8 mouse cellular contexts compared by ENCODE assay signal in genomic region chr4:134879410-134879981, GRCm38 (mm10). TPM values are rescaled to one million over a fixed set of nuclear protein-coding genes. Genes with fewer than 3 reads are reported as not detected.
DNase-seq lines count a peak whose midpoint lies in the region; ATAC-seq and TF ChIP-seq lines count a peak whose summit lies in the region.

No protein-coding gene starts in this region.

- TF ChIP-seq EP300 in MEL (IDR thresholded peaks at IDR 0.05; ENCODE audit: low read depth in 1 of 2, low read length in 2 of 2), result no peak

- no peaks in the 10 kb centered on the region for H3K27me3 ChIP-seq in MEL (ENCODE audit: control insufficient read depth in 1 of 2, insufficient read depth in 2 of 2, low read length in 2 of 2)
- H3K27me3 ChIP-seq in forebrain, postnatal 0 days (ENCODE audit: insufficient read depth, low read length), result no peaks in the 10 kb centered on the region
- no peaks in the 10 kb centered on the region for H3K27me3 ChIP-seq in hindbrain, embryonic 10.5 days (ENCODE audit: insufficient read depth, poor library complexity, severe bottlenecking)

- no peak overlapping the region for H3K27ac ChIP-seq in MEL (ENCODE audit: control insufficient read depth, low read depth, low read length)
- no peak overlapping the region for H3K27ac ChIP-seq in forebrain, postnatal 0 days (ENCODE audit: low read depth, low read length)
- H3K27ac ChIP-seq in hindbrain, embryonic 10.5 days, result no peak overlapping the region

- peak; percentile 28 to 80 (median 69) for TF ChIP-seq CTCF in MEL (IDR thresholded peaks at IDR 0.05 in 2 of 3, conservative IDR thresholded peaks at IDR 0.05 in 1 of 3; ENCODE audit: control insufficient read depth in 1 of 3, insufficient read depth in 1 of 3, low read depth in 2 of 3, low read length in 3 of 3, poor library complexity in 1 of 3, severe bottlenecking in 1 of 3)
- TF ChIP-seq CTCF in forebrain, postnatal 0 days (IDR thresholded peaks at IDR 0.05; ENCODE audit: low read depth), result peak; percentile 80

- H3K79me2 ChIP-seq in MEL (ENCODE audit: control insufficient read depth, insufficient read depth, low read length, poor library complexity), result no peaks in the 10 kb centered on the region

- no peak for TF ChIP-seq POLR2A in MEL (IDR thresholded peaks at IDR 0.05; ENCODE audit: control insufficient read depth in 1 of 2, insufficient read depth in 1 of 2, low read depth in 1 of 2, low read length in 2 of 2, poor library complexity in 1 of 2)

- peak; percentile 49 for TF ChIP-seq RAD21 in MEL (IDR thresholded peaks at IDR 0.05; ENCODE audit: low read depth, low read length)

- 0 out of 2 replicates have a peak, but pooled peaks have one; percentile 43 for ATAC-seq in forebrain, postnatal 0 days

- H3K4me1 ChIP-seq in MEL (ENCODE audit: control insufficient read depth in 1 of 2, insufficient read depth in 2 of 2, low read length in 2 of 2), result no peaks in the 10 kb centered on the region
- no peaks in the 10 kb centered on the region for H3K4me1 ChIP-seq in forebrain, postnatal 0 days (ENCODE audit: insufficient read depth)
- H3K4me1 ChIP-seq in hindbrain, embryonic 10.5 days (replicated peaks), result peaks cover 15% of the 10 kb centered on the region

- H3K9me3 ChIP-seq in MEL (replicated peaks; ENCODE audit: insufficient read depth, low read length), result no peaks in the 10 kb centered on the region
- no peaks in the 10 kb centered on the region for H3K9me3 ChIP-seq in forebrain, postnatal 0 days (ENCODE audit: low read length)
- H3K9me3 ChIP-seq in hindbrain, embryonic 10.5 days, result no peaks in the 10 kb centered on the region

- H3K4me2 ChIP-seq in forebrain, postnatal 0 days (ENCODE audit: low read depth), result peak overlapping the region; percentile 60

- WGBS in forebrain, postnatal 0 days, result 2% methylated on average over 17 of the region's 17 CpGs
- WGBS in hindbrain, embryonic 10.5 days, result 2% methylated on average over 17 of the region's 17 CpGs

- peak; percentile 35 for DNase-seq in MEL (ENCODE audit: low read depth, low spot score)
- peak; percentile 73 for DNase-seq in cerebellum, adult 8-10 months
- DNase-seq in forebrain, postnatal 0 days, result peak; percentile 75
- peak; percentile 71 for DNase-seq in hindbrain, embryonic 10.5 days (ENCODE audit: low spot score)
- peak; percentile 41 for DNase-seq in layer of hippocampus, adult 9-11 months
- DNase-seq in lung, postnatal 14 days, result peak; percentile 84
- DNase-seq in retina, adult 2 months (ENCODE audit: low read depth, low spot score), result peak; percentile 26
- DNase-seq in thymus, postnatal 36 days, result peak; percentile 64 to 71

- no peaks in the 10 kb centered on the region for H3K36me3 ChIP-seq in MEL (ENCODE audit: control insufficient read depth in 1 of 2, insufficient read depth in 2 of 2, low read length in 2 of 2)
- no peaks in the 10 kb centered on the region for H3K36me3 ChIP-seq in forebrain, postnatal 0 days (ENCODE audit: insufficient read depth)
- no peaks in the 10 kb centered on the region for H3K36me3 ChIP-seq in hindbrain, embryonic 10.5 days

- H3K4me3 ChIP-seq in MEL (ENCODE audit: control insufficient read depth in 1 of 2, insufficient read depth in 1 of 2, low read depth in 2 of 2, low read length in 2 of 2), result no peak overlapping the region
- peak overlapping the region; percentile 24 for H3K4me3 ChIP-seq in forebrain, postnatal 0 days (ENCODE audit: low read depth, low read length)
- H3K4me3 ChIP-seq in hindbrain, embryonic 10.5 days, result peak overlapping the region; percentile 48

- H3K9ac ChIP-seq in MEL (ENCODE audit: control insufficient read depth, low read depth, low read length, poor library complexity, severe bottlenecking), result no peak overlapping the region
- H3K9ac ChIP-seq in forebrain, postnatal 0 days, result 0 out of 2 replicates have a peak overlapping the region, but pooled peaks have one; percentile 14

TF ChIP-seq in MEL, 35 proteins besides CTCF, POLR2A, EP300 and RAD21:
- TF ChIP-seq ZKSCAN1 (IDR thresholded peaks at IDR 0.05; ENCODE audit: low read depth, low read length) (no peak), SMC3 (IDR thresholded peaks at IDR 0.05; ENCODE audit: low read depth, low read length) (peak; percentile 56)

RNA-seq across cellular contexts. Expression of gene Rhd, which starts 15.2 kb away (rescaled TPM):
- total RNA-seq in MEL (2012; rRNA removed), result 64.8 and 176 TPM in 2 replicates
- 10 to 100 TPM in 1 of 2 experiments, not detected in 1; 49.9 TPM for polyA plus RNA-seq in MEL (2012; ENCODE audit: insufficient read depth in 1 of 2, insufficient read length in 2 of 2, low read depth in 1 of 2, low replicate concordance in 2 of 2, missing spikeins in 1 of 2)
- 0.19 and 0.38 TPM in 2 replicates for total RNA-seq in forebrain, postnatal 0 days (2014; rRNA removed)
- polyA plus RNA-seq in forebrain, postnatal 0 days (2015; fragmentation: Nextera tagmentation; extraction: Ambion mirVana), result 0.14 and 0.70 TPM in 2 replicates
- polyA plus RNA-seq in hindbrain, embryonic 10.5 days (2016; fragmentation: Nextera tagmentation; extraction: Ambion mirVana), result 11.2 and 12.5 TPM in 2 replicates

RNA-seq across cellular contexts. Expression of gene Maco1, which starts 26.4 kb away (rescaled TPM):
- 22.2 and 25.6 TPM in 2 replicates for total RNA-seq in MEL (2012; rRNA removed)
- polyA plus RNA-seq in MEL (2012; ENCODE audit: insufficient read depth in 1 of 2, insufficient read length in 2 of 2, low read depth in 1 of 2, low replicate concordance in 2 of 2, missing spikeins in 1 of 2), result 10 to 100 TPM in 1 of 2 experiments, not detected in 1; 35.9 TPM
- total RNA-seq in forebrain, postnatal 0 days (2014; rRNA removed), result 84.2 and 103 TPM in 2 replicates
- polyA plus RNA-seq in forebrain, postnatal 0 days (2015; fragmentation: Nextera tagmentation; extraction: Ambion mirVana), result 55.1 and 78.4 TPM in 2 replicates
- polyA plus RNA-seq in hindbrain, embryonic 10.5 days (2016; fragmentation: Nextera tagmentation; extraction: Ambion mirVana), result 39.2 and 48.2 TPM in 2 replicates

RNA-seq across cellular contexts. Expression of gene Tmem50a, which starts 35.3 kb away (rescaled TPM):
- 58.5 and 64.7 TPM in 2 replicates for total RNA-seq in MEL (2012; rRNA removed)
- 100 to 1,000 TPM in 1 of 2 experiments, not detected in 1; 115 TPM for polyA plus RNA-seq in MEL (2012; ENCODE audit: insufficient read depth in 1 of 2, insufficient read length in 2 of 2, low read depth in 1 of 2, low replicate concordance in 2 of 2, missing spikeins in 1 of 2)
- total RNA-seq in forebrain, postnatal 0 days (2014; rRNA removed), result 165 and 174 TPM in 2 replicates
- polyA plus RNA-seq in forebrain, postnatal 0 days (2015; fragmentation: Nextera tagmentation; extraction: Ambion mirVana), result 200 and 248 TPM in 2 replicates
- polyA plus RNA-seq in hindbrain, embryonic 10.5 days (2016; fragmentation: Nextera tagmentation; extraction: Ambion mirVana), result 132 and 149 TPM in 2 replicates

RNA-seq across cellular contexts. Expression of gene Rsrp1, which starts 43.9 kb away (rescaled TPM):
- 58.1 and 59.5 TPM in 2 replicates for total RNA-seq in MEL (2012; rRNA removed)
- 100 to 1,000 TPM in 1 of 2 experiments, not detected in 1; 110 TPM for polyA plus RNA-seq in MEL (2012; ENCODE audit: insufficient read depth in 1 of 2, insufficient read length in 2 of 2, low read depth in 1 of 2, low replicate concordance in 2 of 2, missing spikeins in 1 of 2)
- total RNA-seq in forebrain, postnatal 0 days (2014; rRNA removed), result 93.3 and 95.4 TPM in 2 replicates
- 180 and 225 TPM in 2 replicates for polyA plus RNA-seq in forebrain, postnatal 0 days (2015; fragmentation: Nextera tagmentation; extraction: Ambion mirVana)
- 335 and 382 TPM in 2 replicates for polyA plus RNA-seq in hindbrain, embryonic 10.5 days (2016; fragmentation: Nextera tagmentation; extraction: Ambion mirVana)

RNA-seq across cellular contexts. Expression of gene Syf2, which starts 51.2 kb away (rescaled TPM):
- total RNA-seq in MEL (2012; rRNA removed), result 94.1 and 103 TPM in 2 replicates
- 100 to 1,000 TPM in 1 of 2 experiments, 10 to 100 TPM in 1; 94.6 to 165 TPM for polyA plus RNA-seq in MEL (2012; ENCODE audit: insufficient read depth in 1 of 2, insufficient read length in 2 of 2, low read depth in 1 of 2, low replicate concordance in 2 of 2, missing spikeins in 1 of 2)
- total RNA-seq in forebrain, postnatal 0 days (2014; rRNA removed), result 53.3 and 64.9 TPM in 2 replicates
- 75.0 and 84.9 TPM in 2 replicates for polyA plus RNA-seq in forebrain, postnatal 0 days (2015; fragmentation: Nextera tagmentation; extraction: Ambion mirVana)
- 67.6 and 75.2 TPM in 2 replicates for polyA plus RNA-seq in hindbrain, embryonic 10.5 days (2016; fragmentation: Nextera tagmentation; extraction: Ambion mirVana)

Comparison
In these comparisons a context has a peak if more than half of its experiments do, and no peak if none do; other contexts are left out.
1. DNase-seq: peak in every context shown above with its lines; median percentile 84 in lung, postnatal 14 days; 75 in forebrain, postnatal 0 days; 73 in cerebellum, adult 8-10 months; 71 in hindbrain, embryonic 10.5 days; 68 in thymus, postnatal 36 days; 41 in layer of hippocampus, adult 9-11 months; 35 in MEL; 26 in retina, adult 2 months.
2. H3K4me3 ChIP-seq: peak in forebrain, postnatal 0 days (single experiment) and hindbrain, embryonic 10.5 days (single experiment); none in MEL (0 of 2).